Mouse (Mus musculus) fat pad, adult 2 months (tissue): Measurements from ENCODE around the gene Rad21l.
A peak's percentile ranks its signal among the peaks of the same experiment; 100 is the strongest.
"Not testable (repeated sequence)": the region's sequence is repeated elsewhere in the genome, so short reads cannot be mapped to it uniquely, and the experiment has no call there.

Source experiments
- DNase-seq: peaks from one replicate; pipeline ENCODE4 v3.0.0-alpha.2; 2011; ENCODE audit warnings: low read depth, low spot score; ENCODE audit errors: extremely low read depth

Gene Rad21l

DNA sequence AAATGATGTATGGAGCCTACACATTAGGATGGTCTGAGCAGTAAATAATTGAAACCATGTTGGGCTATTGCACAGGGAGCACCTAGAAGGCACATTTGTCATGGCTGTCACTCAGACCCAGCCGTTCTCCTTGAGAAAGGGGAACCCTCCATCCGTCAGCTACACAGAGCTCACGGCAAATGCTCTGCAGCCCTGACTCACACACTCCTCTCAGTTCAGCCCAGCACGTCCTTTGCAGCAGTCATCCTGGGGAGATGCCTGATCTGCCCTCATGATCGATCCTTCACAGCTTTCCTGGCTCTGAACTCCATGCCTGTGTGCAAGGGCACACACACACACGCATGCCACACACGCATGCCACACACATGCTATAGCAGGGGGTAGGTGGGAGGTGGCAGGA lies 39.0 kb downstream of the Rad21l start:
- no peak for DNase-seq

DNA sequence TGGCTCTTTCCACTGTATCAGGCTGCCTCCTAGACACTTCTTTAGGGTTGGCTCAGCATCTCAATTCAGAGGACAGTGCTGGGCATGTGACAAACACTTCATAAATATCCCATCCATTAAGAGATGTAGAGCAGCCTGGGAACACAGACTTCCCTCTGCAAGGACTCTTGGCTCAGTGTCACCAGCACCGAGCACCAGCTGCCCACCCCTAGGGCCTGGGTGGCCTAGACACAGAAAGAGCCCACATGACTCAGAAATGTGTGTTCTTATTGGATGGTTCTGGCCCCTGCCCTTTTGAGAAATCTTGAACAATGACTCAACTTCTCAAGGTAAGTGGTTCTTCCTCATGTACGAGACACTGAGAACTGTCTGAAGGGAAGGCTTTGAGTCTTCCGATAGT lies 40.3 kb downstream of the Rad21l start:
- DNase-seq, result no peak

DNA sequence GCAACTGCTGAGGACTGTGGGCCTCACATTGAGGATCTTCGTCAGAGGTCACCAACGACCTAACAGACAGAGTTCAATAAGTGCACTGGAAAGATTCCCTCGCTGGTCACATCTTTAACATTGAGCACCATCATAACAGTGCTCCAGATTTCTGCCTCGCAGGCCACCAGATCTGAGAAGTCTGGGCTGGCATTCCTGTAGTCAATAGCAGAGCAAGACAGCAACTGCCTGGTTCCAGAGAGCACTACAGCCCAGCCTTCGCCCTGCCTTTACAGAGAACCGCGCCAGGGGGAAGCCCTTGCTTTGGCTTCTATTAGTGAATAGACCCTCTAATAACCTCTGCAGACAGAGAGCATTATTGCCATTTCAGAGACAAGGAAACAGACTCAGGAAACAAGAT lies 42.0 kb downstream of the Rad21l start:
- no peak for DNase-seq

DNA sequence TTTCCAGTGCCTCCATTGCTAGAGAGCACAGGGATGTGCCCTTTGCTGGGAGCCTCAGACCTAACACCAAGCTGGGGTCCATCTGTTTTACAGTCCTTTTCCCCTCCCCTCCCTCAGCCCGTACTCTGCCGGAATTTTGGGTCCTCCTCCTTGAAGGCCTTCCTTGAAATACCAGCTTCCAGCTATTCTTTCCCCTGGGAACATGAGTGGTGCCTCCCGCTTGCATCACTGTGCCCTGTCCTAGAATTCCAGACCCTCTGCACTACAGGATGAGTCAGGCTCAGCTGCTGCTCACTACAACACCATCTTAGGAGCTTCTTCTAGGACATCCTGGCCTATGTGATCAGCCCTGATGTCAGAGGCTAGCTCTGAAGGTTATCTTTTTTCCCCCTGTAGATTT lies 44.6 kb downstream of the Rad21l start:
- no peak for DNase-seq

DNA sequence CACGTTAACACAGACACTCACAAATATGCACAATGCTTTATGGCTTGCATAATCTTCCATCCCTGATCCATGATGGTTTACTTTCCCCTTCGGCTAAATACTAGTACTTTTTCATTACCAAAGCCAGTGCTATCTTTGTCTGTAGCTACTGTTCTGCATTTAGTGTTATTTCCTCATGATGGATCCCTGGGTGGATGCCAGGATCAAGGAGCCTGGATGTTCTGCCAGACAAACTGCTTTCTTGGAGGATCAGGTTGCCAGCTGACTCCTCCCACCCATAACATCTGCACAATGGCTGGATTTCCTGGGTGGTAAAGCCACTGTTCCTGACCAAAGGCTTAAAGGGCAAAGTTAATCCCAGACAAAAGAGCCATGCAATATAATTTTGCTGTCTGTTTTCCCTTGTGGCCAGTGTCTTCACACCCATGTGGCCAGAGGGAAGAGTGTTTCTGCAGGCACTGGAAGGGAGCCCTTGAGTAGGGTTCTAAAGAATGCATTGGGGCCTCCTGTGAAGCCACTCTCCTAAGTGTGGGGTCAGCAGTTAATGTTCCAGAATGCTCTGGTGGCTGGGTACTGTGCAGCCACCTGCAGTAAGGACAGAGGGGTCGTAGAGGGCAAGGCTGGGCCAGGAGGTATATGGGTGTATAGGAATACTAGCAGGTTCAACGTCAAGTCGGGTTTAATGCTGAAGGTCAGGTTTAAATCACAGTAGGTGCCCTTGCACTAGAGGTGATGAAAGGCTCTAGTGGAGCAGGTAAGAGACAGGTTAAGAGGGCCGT lies 51.6 kb downstream of the Rad21l start:
- DNase-seq, result peak; percentile 62

DNA sequence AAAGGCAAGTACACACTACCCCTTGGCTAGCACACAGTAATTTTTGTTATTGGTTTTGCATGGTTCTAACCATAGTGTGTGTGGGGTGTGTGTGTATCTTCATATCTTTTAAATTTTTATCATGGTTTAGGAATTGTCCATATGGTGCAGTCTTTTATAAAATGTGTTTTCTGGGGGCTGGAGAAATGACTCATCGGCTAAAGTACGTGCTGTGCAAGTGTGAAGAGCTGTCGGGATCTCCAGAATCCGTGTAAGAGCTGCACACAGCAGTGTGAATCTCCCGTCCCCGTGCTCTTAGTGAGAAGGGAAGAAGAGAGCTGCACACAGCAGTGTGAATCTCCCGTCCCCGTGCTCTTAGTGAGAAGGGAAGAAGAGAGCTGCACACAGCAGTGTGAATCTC lies 52.6 kb downstream of the Rad21l start:
- not testable (repeated sequence) for DNase-seq

DNA sequence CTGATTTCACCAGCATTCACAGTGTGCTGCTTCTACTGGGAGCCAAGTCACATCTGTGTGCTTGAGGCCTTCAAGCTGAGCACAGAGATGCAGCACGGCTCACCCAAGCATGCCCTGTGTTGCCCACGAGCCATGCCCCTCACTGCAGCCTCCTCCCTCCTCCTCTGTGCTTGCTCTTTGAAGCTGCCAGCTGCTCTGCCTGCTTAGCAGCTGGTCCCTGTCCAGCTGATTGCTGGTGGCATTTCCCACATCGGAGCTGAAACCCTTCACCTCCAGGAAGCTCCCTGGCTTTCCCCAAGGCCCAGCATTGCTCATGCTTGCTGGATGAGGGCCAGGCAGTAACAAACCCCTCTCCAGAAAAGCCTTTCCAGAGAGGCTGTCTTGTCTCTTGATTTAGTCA lies 58.4 kb downstream of the Rad21l start:
- no peak for DNase-seq

DNA sequence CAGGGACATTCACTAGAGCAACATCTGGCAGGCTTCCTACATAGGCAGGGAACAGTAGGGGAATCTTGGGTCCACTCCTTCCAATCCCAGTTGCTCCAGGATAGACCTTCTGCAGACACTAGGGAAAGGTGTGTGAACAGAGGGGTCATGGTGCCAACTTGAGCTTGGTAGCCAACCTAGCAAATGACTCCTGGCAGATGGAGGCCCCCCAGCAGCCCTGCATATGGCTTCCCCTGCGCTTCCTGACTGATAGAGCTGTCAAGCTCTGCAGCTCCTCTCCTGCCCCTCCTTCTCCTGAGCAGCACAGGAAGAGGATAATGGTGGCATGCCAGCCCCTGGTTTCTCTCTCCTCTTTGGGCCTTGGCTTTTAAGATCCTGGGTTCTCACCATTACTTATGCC lies 59.9 kb downstream of the Rad21l start:
- no peak for DNase-seq

DNA sequence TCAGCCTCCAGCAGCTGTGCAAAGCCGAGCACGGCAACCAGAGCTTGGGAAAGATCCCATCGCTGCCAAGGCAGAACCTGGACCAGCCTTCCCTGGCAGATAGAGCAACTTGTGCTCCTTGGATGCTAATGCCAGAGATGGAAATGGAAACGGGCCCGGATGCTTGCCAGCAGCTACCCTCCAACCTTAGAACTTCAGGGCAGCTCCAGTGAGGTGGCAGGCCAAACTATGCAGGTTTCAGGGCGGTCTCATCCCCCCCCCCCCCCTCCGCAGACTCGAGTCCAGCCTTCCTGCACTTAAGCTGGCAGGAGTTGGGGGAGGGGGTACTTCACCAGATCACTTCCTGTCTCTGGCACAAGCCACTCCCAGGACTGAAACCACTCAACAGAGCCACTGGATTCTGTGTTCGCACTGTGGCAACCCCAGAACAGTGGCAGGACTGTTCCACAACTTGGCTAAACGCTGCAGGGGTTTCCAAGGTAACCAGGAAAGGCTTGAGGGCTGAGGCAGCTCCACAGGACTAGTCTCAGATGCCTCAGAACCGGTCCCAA lies 62.8 kb downstream of the Rad21l start:
- no peak for DNase-seq

DNA sequence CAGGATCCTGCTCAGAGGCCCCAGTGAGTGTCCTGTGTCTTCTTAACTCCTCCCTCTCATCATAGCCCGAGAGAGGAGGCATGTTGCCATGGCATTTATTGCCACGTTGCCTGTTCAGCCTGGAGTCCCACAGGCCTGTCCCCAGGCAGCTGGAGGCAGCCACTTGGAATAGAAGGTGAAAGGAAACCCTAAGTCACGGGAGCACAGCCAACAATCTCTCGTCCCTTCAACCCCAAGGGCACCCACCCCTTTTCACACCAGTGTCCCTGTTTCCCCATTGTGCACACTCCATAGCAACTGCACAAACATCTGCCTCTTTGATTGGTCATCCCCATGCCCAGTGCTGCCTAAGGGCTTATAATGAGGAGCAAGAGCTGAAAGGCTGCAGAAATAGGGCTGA lies 64.7 kb downstream of the Rad21l start:
- no peak for DNase-seq

DNA sequence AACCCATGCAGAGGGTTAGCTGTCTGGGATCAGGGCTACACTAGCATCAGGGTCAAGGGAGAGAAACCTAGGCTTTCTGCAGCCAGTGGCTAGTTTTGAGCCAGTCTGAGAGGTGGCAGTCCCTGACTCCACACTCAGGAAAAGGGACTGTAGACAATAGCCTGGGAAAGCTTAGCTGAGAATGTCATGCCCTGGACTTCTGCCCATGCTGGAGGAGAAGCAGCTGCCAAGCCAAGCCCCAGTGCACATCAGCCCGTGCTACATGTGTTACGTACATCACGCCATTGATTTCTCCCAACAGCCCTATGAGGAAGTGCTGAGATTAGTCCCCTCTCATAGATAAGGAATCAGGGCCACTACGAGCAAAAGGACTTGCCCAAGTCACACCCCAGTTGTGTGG lies 66.2 kb downstream of the Rad21l start:
- DNase-seq, result no peak

DNA sequence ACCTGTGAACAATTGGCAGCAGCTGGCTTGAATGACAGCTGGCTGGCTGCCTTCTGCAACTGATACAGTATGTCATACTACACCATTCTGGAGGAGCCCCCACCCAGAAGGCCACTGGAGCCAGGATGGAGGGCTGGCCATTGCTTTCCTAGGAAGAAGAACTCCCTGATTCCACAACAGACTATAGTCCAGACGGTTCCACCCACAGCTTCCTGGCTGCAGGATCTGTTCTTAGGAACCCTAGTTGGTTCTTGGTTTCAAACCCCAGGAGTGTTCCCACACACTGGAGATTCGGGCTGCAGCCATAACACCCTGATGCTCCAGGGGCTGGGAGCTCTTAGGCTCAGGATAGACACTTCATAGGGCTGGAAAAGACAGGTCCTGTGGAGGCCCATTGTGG lies 70.3 kb downstream of the Rad21l start:
- DNase-seq, result no peak
